Mouse (Mus musculus) liver, embryonic 15.5 days (tissue): ENCODE results near the gene Gm5938. TPM values are rescaled to one million over a fixed set of nuclear protein-coding genes. Genes with fewer than 3 reads are reported as not detected.

Experiments
- ATAC-seq: fragments of 200-750 bp; cut with Nextera tagmentation; 2 replicates; pipeline ENCODE4 v1.8.0; 2017; ENCODE audit warnings: moderate number of reproducible peaks, mild to moderate bottlenecking, moderate library complexity; ENCODE audit not compliant: insufficient read depth
- H3K27ac ChIP-seq: fragments of 300-500 bp; sonication (generic); replicated peaks from 2 replicates; pipeline ENCODE4 v1.5.1; 2015; ENCODE audit warnings: mild to moderate bottlenecking, inconsistent platforms
- H3K27me3 ChIP-seq: fragments of 300-500 bp; sonication (generic); 2 replicates; pipeline ENCODE4 v1.6.1; 2015; ENCODE audit warnings: mild to moderate bottlenecking, inconsistent platforms
- H3K36me3 ChIP-seq: fragments of 300-500 bp; sonication (generic); replicated peaks from 2 replicates; pipeline ENCODE4 v1.6.1; 2015; ENCODE audit warnings: moderate library complexity, mild to moderate bottlenecking, inconsistent platforms
- H3K4me1 ChIP-seq: fragments of 300-500 bp; sonication (generic); replicated peaks from 2 replicates; pipeline ENCODE4 v1.6.1; 2015; ENCODE audit warnings: inconsistent platforms
- H3K4me2 ChIP-seq: fragments of 300-500 bp; sonication (generic); 2 replicates; pipeline ENCODE4 v1.6.1; 2015; ENCODE audit warnings: moderate library complexity, mild to moderate bottlenecking, inconsistent platforms
- H3K4me3 ChIP-seq: fragments of 300-500 bp; sonication (generic); replicated peaks from 2 replicates; pipeline ENCODE4 v1.5.1; 2015; ENCODE audit warnings: mild to moderate bottlenecking, inconsistent platforms
- H3K9ac ChIP-seq: fragments of 300-500 bp; sonication (generic); 2 replicates; pipeline ENCODE4 v1.6.1; 2015; ENCODE audit warnings: moderate library complexity, mild to moderate bottlenecking, inconsistent platforms
- H3K9me3 ChIP-seq: fragments of 300-500 bp; sonication (generic); replicated peaks from 2 replicates; pipeline ENCODE4 v1.6.1; 2016; ENCODE audit warnings: inconsistent platforms
- WGBS: fragments of 180-500 bp; shearing (Covaris S2); methylation state at CpG from one replicate; pipeline ENCODE4 v1.1.7; 2015; ENCODE audit warnings: mixed read lengths; ENCODE audit not compliant: insufficient replicate concordance; 5-methylcytosine and 5-hydroxymethylcytosine counted together
- polyA plus RNA-seq: library from polyadenylated mRNA; unstranded; fragments of >200 nt; fragmentation: Nextera tagmentation; extraction: Ambion mirVana; gene quantifications from 2 replicates; pipeline ENCODE4 v1.2.1, GENCODE M21; 2015

Gm5938 gene
- not detected in 2 replicates for polyA plus RNA-seq

- 25% methylated on average over 1 of the region's 1 CpGs for WGBS
- Histone ChIP-seq H3K27ac (no peak within 1 kb of the TSS), H3K9ac (no peak within 1 kb of the TSS), H3K9me3 (no peaks in the 10 kb centered on the region), H3K27me3 (no peaks in the 10 kb centered on the region), H3K4me1 (no peaks in the 10 kb centered on the region), H3K4me3 (no peak within 1 kb of the TSS), H3K4me2 (no peak within 1 kb of the TSS), H3K36me3 (no peaks in the 10 kb centered on the region)
- no peak for ATAC-seq
Observed at GRCm38 (mm10) chrX:78125167-78125566, at the start of gene Gm5938. Gene Gm5938 (plus strand): TSS chrX:78125467.

GRCm38 (mm10) chrX:78091274-78091673, 34.0 kb upstream of the Gm5938 start, which contains the start of gene Obp1a:
Gene Obp1a (minus strand): TSS chrX:78091374.
- H3K36me3 ChIP-seq, result no peaks in the 10 kb centered on the region
- no peak within 1 kb of the TSS for H3K9ac ChIP-seq
- H3K4me1 ChIP-seq, result no peaks in the 10 kb centered on the region
- H3K4me3 ChIP-seq, result no peak within 1 kb of the TSS
- no peak within 1 kb of the TSS for H3K4me2 ChIP-seq
- H3K27me3 ChIP-seq, result no peaks in the 10 kb centered on the region
- H3K27ac ChIP-seq, result no peak within 1 kb of the TSS
- no peak for ATAC-seq
- no peaks in the 10 kb centered on the region for H3K9me3 ChIP-seq

Other genes with a start within 250 kb of the Gm5938 start
- not detected in 2 replicates for gene 5430402E10Rik, start 200.4 kb upstream of the Gm5938 start, polyA plus RNA-seq
- gene Obp1a, start 34.1 kb upstream of the Gm5938 start, polyA plus RNA-seq, result not detected in 2 replicates
- gene Obp1b, start 61.3 kb downstream of the Gm5938 start, polyA plus RNA-seq, result not detected in 2 replicates
- not detected in 2 replicates for gene Gm14743, start 120.5 kb downstream of the Gm5938 start, polyA plus RNA-seq
- not detected in 2 replicates for gene 4930480E11Rik, start 244.2 kb downstream of the Gm5938 start, polyA plus RNA-seq